Mouse (Mus musculus): ENCODE measurements at regions not wholly inside any gene's neighbourhood (a gene's known extent, or its start where the extent isn't known, plus 50 kb on each side); places are given as distances from the start of the nearest gene placed in this dataset.

- no peak for TF ChIP-seq MAX (IDR thresholded peaks at IDR 0.05)
- TF ChIP-seq CTCF (IDR thresholded peaks at IDR 0.05; ENCODE audit: control insufficient read depth, insufficient read depth, insufficient read length), result no peak
- no peak for TF ChIP-seq CEBPB (IDR thresholded peaks at IDR 0.05; ENCODE audit: low read depth)
- TF ChIP-seq USF1 (IDR thresholded peaks at IDR 0.05; ENCODE audit: low read depth), result no peak
- TF ChIP-seq MYOG (IDR thresholded peaks at IDR 0.05; ENCODE audit: control insufficient read depth, extremely low read depth, insufficient read length), result no peak
- no peak for TF ChIP-seq FOSL1 (IDR thresholded peaks at IDR 0.05; ENCODE audit: insufficient read depth, low read length, poor library complexity, severe bottlenecking)
- no peak for TF ChIP-seq MYOD1 (IDR thresholded peaks at IDR 0.05; ENCODE audit: control insufficient read depth, insufficient read length, low read depth)
Measured at GRCm38 (mm10) chr8:12100145-12100544, 178.5 kb upstream of the A230072I06Rik start.
